Mouse (Mus musculus) forebrain, embryonic 14.5 days (tissue): Measurements from ENCODE around the gene Syt10. TPM values are rescaled to one million over a fixed set of nuclear protein-coding genes. Genes with fewer than 3 reads are reported as not detected.
"Not testable (repeated sequence)": the region's sequence is repeated elsewhere in the genome, so short reads cannot be mapped to it uniquely, and the experiment has no call there.

ENCODE experiments used
- ATAC-seq: fragments of 200-750 bp; cut with Nextera tagmentation; 2 replicates; pipeline ENCODE4 v1.8.0; 2017; ENCODE audit warnings: mild to moderate bottlenecking, moderate library complexity
- DNase-seq: peaks from one replicate; pipeline ENCODE4 v3.0.0-alpha.2; 2015; ENCODE audit warnings: low spot score
- H3K27ac ChIP-seq: fragments of 300-500 bp; sonication (generic); 2 replicates; pipeline ENCODE4 v1.5.1; 2014; ENCODE audit warnings: low read depth, mild to moderate bottlenecking, control low read depth, low read length, moderate library complexity
- H3K27me3 ChIP-seq: fragments of 300-500 bp; sonication (generic); replicated peaks from 2 replicates; pipeline ENCODE4 v1.6.1; 2014; ENCODE audit warnings: low read length, control low read depth, mixed read lengths; ENCODE audit not compliant: control insufficient read depth, insufficient read depth
- H3K36me3 ChIP-seq: fragments of 300-500 bp; sonication (generic); 2 replicates; pipeline ENCODE4 v1.6.1; 2014; ENCODE audit warnings: low read length, control low read depth; ENCODE audit not compliant: control insufficient read depth, insufficient read depth
- H3K4me1 ChIP-seq: fragments of 300-500 bp; sonication (generic); 2 replicates; pipeline ENCODE4 v1.6.1; 2014; ENCODE audit warnings: antibody characterized with exemption, low read length, control low read depth; ENCODE audit not compliant: control insufficient read depth, insufficient read depth
- H3K4me2 ChIP-seq: fragments of 300-500 bp; sonication (generic); 2 replicates; pipeline ENCODE4 v1.6.1; 2014; ENCODE audit warnings: mild to moderate bottlenecking, control low read depth, low read length
- H3K4me3 ChIP-seq: fragments of 300-500 bp; sonication (generic); 2 replicates; pipeline ENCODE4 v1.5.1; 2014; ENCODE audit warnings: low read depth, low read length, control low read depth
- H3K9ac ChIP-seq: fragments of 300-500 bp; sonication (generic); 2 replicates; pipeline ENCODE4 v1.6.1; 2014; ENCODE audit warnings: mild to moderate bottlenecking, low read length, control low read depth, moderate library complexity
- H3K9me3 ChIP-seq: fragments of 300-500 bp; sonication (generic); replicated peaks from 2 replicates; pipeline ENCODE4 v1.6.1; 2016; ENCODE audit warnings: low read length, control low read depth, mixed read lengths; ENCODE audit not compliant: control insufficient read depth
- WGBS: fragments of 180-500 bp; shearing (Covaris S2); extraction: QIAGEN DNeasy Blood & Tissue Kit; methylation state at CpG from one replicate; pipeline ENCODE4 v1.1.7; 2014; 5-methylcytosine and 5-hydroxymethylcytosine counted together
- polyA plus RNA-seq: library from polyadenylated mRNA; unstranded; fragments of >200 nt; fragmentation: Nextera tagmentation; extraction: Ambion mirVana; gene quantifications from 2 replicates; pipeline ENCODE4 v1.2.1, GENCODE M21; 2014

Syt10 gene
- 0.18 and 0.95 TPM in 2 replicates for polyA plus RNA-seq

DNA sequence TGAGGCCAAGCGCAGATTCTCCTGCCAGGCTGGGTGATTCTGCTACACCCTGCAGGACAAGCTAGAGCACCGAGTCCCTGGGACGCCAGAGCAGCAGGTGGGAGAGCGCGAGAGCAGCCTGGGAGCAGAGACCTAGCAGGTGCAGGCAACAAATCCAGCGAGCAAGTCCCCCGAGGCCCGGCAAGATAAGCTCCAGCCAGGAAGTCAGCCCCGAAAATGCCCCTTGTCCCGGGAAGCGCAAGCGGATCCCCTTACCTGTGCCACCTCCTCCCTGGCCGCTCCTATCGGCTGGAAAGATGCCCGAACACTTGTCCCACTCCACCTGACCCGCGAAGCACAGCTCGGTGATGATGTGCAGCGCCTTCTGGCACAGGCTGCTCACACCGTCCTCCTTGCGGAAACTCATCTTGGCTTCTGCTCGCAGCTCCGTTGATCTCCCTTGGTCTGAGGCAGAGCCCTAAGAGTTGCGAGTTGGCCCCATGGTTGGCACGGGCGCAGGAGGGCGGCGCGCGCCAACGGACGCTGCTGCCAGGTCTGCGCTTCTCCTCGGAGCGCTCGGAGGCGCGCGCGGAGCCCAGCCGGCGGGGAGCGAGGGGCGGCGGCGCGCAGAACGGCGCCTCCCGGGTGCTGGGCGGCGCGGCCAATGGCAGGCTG lies at the start of gene Syt10:
TSS of gene Syt10 (minus strand) at position 497 of the 654 bp plus-strand sequence.
- DNase-seq, result peak; percentile 68
- peaks cover 4% of the 10 kb centered on the region; the same call in 1 of the 2 replicates for H3K4me1 ChIP-seq
- H3K27me3 ChIP-seq, result peaks cover 14% of the 10 kb centered on the region; the same call in 1 of the 2 replicates
- peak within 1 kb of the TSS; percentile 49 for H3K4me3 ChIP-seq
- peak; percentile 93 for ATAC-seq
- no peaks in the 10 kb centered on the region for H3K36me3 ChIP-seq
- 1% methylated on average over 42 of the region's 53 CpGs for WGBS
- H3K4me2 ChIP-seq, result peak within 1 kb of the TSS; percentile 90
- H3K27ac ChIP-seq, result no peak within 1 kb of the TSS
- H3K9ac ChIP-seq, result peak within 1 kb of the TSS; percentile 58
- no peaks in the 10 kb centered on the region for H3K9me3 ChIP-seq

DNA sequence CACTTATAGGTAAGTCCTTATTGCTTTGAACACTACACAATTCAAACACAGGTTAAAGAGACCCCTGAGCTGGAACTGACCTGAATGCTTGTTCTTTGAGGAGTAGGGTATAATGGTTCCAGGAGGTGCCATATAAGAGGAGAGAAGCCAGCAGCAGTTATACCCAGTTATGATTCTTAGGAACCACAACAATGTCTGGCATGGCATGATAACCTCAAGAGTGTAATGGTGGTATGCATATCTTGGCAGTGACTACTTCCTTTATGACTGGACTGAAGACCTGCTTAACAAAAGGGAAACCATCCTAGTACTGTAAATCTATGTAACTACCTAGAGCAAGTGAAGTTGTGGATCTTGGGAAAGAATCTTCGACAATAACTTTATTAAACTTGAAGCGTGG lies 42.1 kb upstream of the Syt10 start:
- Histone ChIP-seq H3K27me3 (no peaks in the 10 kb centered on the region), H3K4me2 (no peak overlapping the region), H3K9ac (no peak overlapping the region), H3K9me3 (no peaks in the 10 kb centered on the region), H3K27ac (no peak overlapping the region), H3K4me3 (no peak overlapping the region), H3K36me3 (no peaks in the 10 kb centered on the region), H3K4me1 (no peaks in the 10 kb centered on the region)
- ATAC-seq (no peak), DNase-seq (no peak)
- 99% methylated on average over 2 of the region's 2 CpGs for WGBS

DNA sequence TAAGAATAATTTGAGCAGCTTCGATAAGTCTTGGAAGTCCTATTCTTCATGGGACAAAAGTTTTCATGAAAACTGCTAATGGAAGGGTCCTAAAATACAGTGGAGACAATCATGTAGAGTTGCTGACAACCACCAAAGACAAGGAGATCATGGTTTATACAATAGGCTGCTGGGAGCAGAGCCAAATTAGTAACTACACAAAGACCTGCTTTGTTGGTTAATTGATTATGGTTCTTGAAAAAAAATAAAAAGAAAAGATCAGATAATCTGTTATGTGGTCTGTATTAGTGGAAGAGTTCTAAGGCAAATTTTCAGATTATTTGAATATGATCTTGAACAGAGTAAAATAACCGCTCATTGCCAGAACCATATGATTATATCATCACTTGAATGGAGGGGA lies 37.3 kb upstream of the Syt10 start:
- 69% methylated on average over 2 of the region's 2 CpGs for WGBS
- Histone ChIP-seq H3K9me3 (no peaks in the 10 kb centered on the region), H3K4me3 (no peak overlapping the region), H3K36me3 (no peaks in the 10 kb centered on the region), H3K4me2 (no peak overlapping the region), H3K9ac (no peak overlapping the region), H3K27ac (no peak overlapping the region), H3K27me3 (no peaks in the 10 kb centered on the region), H3K4me1 (no peaks in the 10 kb centered on the region)
- no peak for DNase-seq
- ATAC-seq, result no peak

DNA sequence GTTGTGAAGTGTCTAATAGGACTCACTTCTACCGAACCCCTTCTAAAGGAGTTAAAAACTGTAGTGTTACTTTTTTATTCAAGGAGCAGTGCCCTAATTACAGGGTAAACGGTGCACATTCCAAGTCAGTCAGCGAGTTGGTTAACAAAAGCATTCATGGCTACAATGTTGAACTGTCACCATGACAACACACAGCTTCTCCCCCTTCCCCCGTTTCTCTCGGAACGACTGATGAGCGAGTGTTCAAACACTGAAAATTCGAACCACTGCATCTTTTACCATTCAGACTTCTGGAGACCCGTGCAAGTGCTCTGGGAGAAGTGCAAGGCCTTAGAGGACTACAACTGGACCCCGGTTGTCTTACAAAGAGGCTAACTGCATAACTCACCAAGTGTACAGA lies 25.6 kb downstream of the Syt10 start:
- ATAC-seq (peak; percentile 90), DNase-seq (peak; percentile 81)
- Histone ChIP-seq H3K9ac (no peak overlapping the region), H3K36me3 (no peaks in the 10 kb centered on the region), H3K4me3 (no peak overlapping the region), H3K27ac (no peak overlapping the region), H3K4me1 (peaks cover 9% of the 10 kb centered on the region), H3K4me2 (peak overlapping the region; percentile 22; the same call in 1 of the 2 replicates), H3K9me3 (no peaks in the 10 kb centered on the region), H3K27me3 (no peaks in the 10 kb centered on the region)
- 10% methylated on average over 10 of the region's 10 CpGs for WGBS

DNA sequence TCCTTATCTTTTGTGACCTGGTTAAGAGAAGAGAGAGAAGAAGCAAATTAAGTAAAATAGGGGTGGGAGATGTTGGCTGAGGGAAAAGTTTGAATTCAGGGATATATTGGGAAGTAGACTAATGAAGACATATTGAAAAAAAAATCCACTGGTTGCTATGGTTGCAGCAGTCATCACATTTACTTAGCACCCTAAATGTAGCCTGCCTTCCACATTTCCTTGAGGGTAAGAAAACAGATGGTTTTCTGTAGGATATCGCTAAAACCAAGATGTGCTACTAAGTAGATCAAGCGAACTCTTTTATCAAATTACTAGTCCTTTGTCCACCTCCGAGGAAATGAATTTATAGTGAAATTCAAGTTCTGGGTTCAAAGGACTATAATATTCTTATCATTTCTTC lies 37.2 kb downstream of the Syt10 start:
- Histone ChIP-seq H3K27me3 (no peaks in the 10 kb centered on the region), H3K27ac (no peak overlapping the region), H3K4me2 (no peak overlapping the region), H3K9me3 (no peaks in the 10 kb centered on the region), H3K4me3 (no peak overlapping the region), H3K36me3 (no peaks in the 10 kb centered on the region), H3K9ac (no peak overlapping the region), H3K4me1 (no peaks in the 10 kb centered on the region)
- WGBS, result 97% methylated on average over 3 of the region's 3 CpGs
- ATAC-seq, result no peak
- no peak for DNase-seq

DNA sequence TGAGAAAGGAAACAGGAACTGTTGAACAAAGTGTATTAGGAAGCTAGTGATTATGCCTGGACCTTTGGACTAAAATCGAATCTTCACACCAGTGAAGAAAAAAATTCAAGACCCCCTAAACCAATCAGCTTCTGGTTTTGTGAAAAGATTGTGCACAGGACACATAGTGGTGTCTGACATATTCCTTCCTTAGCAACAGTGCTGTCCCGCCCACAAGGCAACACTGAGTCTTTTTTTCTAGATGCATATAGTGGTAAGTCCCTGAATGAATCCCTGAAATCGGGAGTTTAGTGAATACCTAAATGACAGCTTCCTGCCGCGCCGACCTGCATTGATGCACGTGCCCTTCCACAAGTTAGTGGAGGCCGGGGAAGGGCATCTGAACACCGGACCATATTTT lies 61.7 kb downstream of the Syt10 start:
- no peaks in the 10 kb centered on the region for H3K9me3 ChIP-seq
- DNase-seq (no peak), ATAC-seq (no peak)
- H3K4me3 ChIP-seq, result no peak overlapping the region
- WGBS, result 73% methylated on average over 9 of the region's 9 CpGs
- H3K27ac ChIP-seq, result no peak overlapping the region
- no peaks in the 10 kb centered on the region for H3K27me3 ChIP-seq
- H3K4me1 ChIP-seq, result no peaks in the 10 kb centered on the region
- H3K36me3 ChIP-seq, result no peaks in the 10 kb centered on the region
- H3K9ac ChIP-seq, result no peak overlapping the region
- H3K4me2 ChIP-seq, result 0 out of 2 replicates have a peak overlapping the region, but pooled peaks have one; percentile 9

DNA sequence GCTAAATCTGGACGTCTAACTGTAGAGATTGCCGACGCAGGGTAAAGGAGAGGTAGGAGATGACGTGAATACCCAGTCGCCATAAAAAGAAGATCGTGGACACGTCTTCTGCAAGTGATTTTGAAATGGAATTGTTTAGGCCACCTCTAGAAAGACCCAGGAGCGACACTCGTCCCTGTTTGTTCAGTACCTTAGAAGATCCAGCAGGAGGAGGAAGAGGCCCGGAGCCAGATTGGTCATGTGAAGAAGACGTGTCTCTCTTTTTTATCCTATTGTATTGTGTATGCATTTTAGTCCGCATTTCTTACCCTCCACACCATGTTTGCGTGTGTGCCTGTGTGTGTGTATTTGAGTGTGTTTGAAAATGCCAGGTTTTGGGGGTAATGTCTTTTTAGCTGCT lies 75.6 kb downstream of the Syt10 start:
- WGBS, result 92% methylated on average over 10 of the region's 13 CpGs
- DNase-seq, ATAC-seq: not testable (repeated sequence)

DNA sequence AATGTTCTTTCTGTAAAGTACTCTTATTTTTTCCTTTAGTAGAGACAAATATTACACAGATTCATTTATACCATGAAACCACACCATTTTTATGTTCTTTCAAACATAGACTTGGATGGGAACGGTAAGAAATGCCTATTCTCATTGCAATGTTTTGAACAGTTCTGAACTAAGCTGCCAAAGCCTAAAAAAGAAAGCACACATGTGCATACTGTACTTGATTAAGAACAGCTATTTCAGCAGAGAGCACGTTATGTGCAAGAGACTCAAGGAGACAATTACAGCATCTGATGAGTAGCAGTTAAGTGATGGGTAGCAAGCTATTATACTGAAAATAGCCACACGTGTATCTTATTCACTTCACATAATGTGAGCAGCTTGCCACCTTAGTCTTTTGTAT lies 108.0 kb downstream of the Syt10 start:
- Histone ChIP-seq H3K27me3 (no peaks in the 10 kb centered on the region), H3K36me3 (no peaks in the 10 kb centered on the region), H3K4me2 (no peak overlapping the region), H3K4me3 (no peak overlapping the region), H3K9me3 (no peaks in the 10 kb centered on the region), H3K27ac (no peak overlapping the region), H3K9ac (no peak overlapping the region), H3K4me1 (no peaks in the 10 kb centered on the region)
- WGBS, result 59% methylated on average over 3 of the region's 3 CpGs
- ATAC-seq, result no peak
- DNase-seq, result no peak

More for the DNA sequence above, 75.6 kb downstream of the Syt10 start:
- H3K9me3 ChIP-seq, H3K36me3 ChIP-seq, H3K9ac ChIP-seq, H3K27ac ChIP-seq, H3K27me3 ChIP-seq, H3K4me1 ChIP-seq, H3K4me2 ChIP-seq, H3K4me3 ChIP-seq: not testable (repeated sequence)
